Mouse (Mus musculus) E14TG2a.4 (cell line): Measurements from ENCODE around the gene Fam193b.

Experiments
- CTCF ChIP-seq: conservative IDR thresholded peaks from 2 replicates; pipeline ENCODE4 v1.5.1; 2014; ENCODE audit warnings: low read length
- POU5F1 ChIP-seq: IDR thresholded peaks from 2 replicates; pipeline ENCODE4 v1.6.1; 2014; ENCODE audit warnings: low read length, borderline replicate concordance

- no peak for TF ChIP-seq CTCF
- no peak for TF ChIP-seq POU5F1
These were observed 42.6 kb upstream of the Fam193b start for GRCm38 (mm10) chr13:55613471-55613870.
